Mouse (Mus musculus) layer of hippocampus, postnatal 25 days (tissue): ENCODE measurements at regions not wholly inside any gene's neighbourhood (a gene's known extent, or its start where the extent isn't known, plus 50 kb on each side); places are given as distances from the start of the nearest gene placed in this dataset.
"Not testable (repeated sequence)": the region's sequence is repeated elsewhere in the genome, so short reads cannot be mapped to it uniquely, and the experiment has no call there.

ENCODE experiments used
- DNase-seq, 2 experiments: peaks; one replicate each; pipeline ENCODE4 v3.0.0; 2022; ENCODE audit warnings: mixed read lengths in 2 of 2, low spot score in 1 of 2; ENCODE audit errors: extremely low spot score in 1 of 2

GRCm38 (mm10) chr17:52351293-52351692 lies 251.2 kb upstream of the Kcnh8 start:
- DNase-seq = no peak

DNA sequence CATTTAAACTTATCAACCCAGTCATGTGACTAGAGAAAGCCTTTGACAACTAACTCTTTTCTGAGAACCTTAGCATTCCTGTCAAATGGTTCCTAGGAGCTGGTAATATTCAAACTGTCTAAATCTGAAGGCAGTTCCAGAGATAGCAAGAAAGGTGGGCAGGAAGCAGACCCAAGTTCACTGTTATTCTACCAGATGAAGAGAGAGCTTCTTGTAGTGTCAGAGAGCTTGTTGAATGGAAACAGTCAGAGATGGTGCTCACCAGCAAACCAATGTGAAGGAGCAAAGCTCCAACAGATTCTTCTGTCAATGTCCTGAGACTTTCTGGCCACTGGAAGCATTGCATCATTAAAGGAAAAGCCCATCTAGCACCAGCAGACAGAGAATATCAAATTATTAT lies 251.8 kb upstream of the Kcnh8 start:
- no peak for DNase-seq

DNA sequence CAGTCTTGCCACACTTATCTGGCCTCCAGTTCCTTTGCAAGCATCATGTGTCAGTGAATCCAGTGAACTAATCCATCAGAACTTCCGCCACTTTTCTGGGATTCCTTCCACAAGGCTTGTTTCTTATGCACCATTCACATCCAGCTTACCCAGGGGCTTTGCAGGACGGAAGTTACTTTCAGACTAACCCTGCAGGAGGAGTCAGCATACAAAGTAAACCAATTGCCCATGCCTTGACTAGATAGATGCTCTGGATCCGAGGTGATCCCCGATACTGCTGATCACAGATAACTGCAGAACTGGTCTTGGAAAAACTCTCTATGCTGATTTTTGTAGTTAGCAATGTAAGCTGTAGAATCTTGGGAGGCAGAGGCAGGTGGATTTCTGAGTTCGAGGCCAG lies 252.6 kb upstream of the Kcnh8 start:
- DNase-seq = no peak

DNA sequence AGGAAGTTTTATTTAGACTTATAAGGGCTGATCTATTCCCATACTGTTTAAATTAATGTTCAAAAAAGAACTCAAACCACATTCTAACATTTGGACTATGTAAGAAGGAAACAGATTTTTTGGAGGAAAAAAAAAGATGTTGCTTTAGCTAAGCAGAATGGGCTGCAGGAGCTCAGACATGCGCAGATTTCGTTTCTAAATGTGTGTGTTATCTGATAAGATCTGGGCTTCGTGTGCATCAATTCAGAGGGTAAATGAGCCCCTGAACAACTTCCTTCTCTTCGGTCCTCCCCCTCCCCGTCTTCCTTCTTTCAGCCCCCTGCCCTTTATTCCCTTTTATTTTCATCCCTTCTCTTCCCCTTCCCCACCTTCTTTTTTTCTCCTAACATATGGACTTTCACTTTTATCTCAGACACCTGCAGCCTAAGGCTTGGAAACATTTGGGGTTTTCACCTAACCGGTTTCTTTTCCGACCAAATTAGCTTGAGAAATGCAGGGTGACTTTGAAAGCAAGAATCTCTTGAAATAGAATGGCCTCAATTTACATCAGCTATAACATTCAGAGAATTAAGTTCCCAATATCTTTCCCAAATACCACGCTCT lies 253.9 kb upstream of the Kcnh8 start:
- no peak for DNase-seq

- DNase-seq = no peak
These were observed 281.9 kb upstream of the Kcnh8 start for GRCm38 (mm10) chr17:52320586-52320985.

GRCm38 (mm10) chr17:52316976-52317375 lies 285.5 kb upstream of the Kcnh8 start:
- no peak for DNase-seq

GRCm38 (mm10) chr17:52315879-52316278 lies 286.6 kb upstream of the Kcnh8 start:
- DNase-seq = no peak

GRCm38 (mm10) chr17:52315456-52315855 lies 287.1 kb upstream of the Kcnh8 start:
- not testable (repeated sequence) for DNase-seq

- DNase-seq = no peak
These were observed 290.5 kb upstream of the Kcnh8 start for GRCm38 (mm10) chr17:52312043-52312442.

DNA sequence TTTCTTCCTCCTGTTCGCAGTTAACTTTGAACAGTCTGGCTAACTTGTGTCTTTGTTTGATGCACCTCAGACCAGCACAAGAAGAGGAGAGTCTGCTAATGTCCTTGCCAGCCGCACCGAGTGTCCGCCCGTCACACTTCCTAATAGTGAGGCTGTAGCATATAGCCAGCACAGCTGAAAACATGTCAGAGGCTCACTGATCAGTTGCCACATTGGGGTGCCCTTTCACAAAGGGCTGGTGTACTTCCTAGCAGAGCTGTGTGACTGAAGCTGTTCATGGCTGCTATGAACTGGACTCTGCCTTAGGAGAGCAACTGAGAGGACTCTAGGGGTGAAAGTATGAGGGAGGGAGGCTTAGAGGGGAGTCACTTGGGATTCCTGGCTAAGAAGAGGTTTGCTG lies 293.7 kb upstream of the Kcnh8 start:
- no peak for DNase-seq

GRCm38 (mm10) chr17:52304133-52304532 lies 298.4 kb upstream of the Kcnh8 start:
- DNase-seq = no peak

- no peak for DNase-seq
These were observed 299.2 kb upstream of the Kcnh8 start for GRCm38 (mm10) chr17:52303320-52303719.

- DNase-seq = no peak
These were observed 302.7 kb upstream of the Kcnh8 start for GRCm38 (mm10) chr17:52299769-52300168.

DNA sequence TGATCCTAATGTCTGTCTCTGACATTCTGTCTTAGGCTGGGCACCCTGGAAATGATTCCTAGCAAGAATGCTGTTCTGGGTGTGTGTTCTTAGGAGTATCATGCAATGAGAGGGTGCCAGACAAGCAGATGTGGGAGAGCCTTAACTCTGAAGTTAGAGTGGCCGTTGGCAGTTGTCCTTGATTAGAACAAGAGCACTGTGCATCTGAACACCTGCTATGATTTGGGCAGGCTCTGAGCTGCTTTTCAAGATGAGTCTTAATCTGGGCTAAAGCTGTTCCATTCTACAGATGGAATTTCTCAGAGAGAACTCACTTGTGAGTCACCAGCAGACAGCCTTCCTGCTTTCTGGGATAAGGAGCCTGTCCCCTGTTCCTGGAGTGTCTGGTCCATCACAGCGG lies 317.1 kb upstream of the Kcnh8 start:
- DNase-seq = no peak

DNA sequence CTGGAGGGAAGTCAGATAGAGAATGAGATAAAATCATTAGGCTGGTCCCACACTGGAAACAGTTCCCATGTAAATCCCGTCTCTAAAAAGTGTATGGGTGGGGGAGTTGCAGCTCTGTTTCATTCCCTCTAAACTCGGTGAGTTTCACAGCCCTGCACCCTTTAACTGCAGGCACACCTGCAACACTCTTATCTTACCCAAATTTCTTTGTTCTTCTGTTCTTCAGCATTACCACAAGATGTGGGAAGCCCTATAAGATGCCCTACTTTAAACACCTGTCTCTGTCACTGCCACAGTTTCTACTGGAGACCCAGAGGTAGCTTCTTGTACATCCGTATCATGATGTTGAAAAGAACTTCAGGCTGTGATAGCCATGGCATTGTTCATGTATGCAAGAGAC lies 320.2 kb upstream of the Kcnh8 start:
- DNase-seq = no peak

DNA sequence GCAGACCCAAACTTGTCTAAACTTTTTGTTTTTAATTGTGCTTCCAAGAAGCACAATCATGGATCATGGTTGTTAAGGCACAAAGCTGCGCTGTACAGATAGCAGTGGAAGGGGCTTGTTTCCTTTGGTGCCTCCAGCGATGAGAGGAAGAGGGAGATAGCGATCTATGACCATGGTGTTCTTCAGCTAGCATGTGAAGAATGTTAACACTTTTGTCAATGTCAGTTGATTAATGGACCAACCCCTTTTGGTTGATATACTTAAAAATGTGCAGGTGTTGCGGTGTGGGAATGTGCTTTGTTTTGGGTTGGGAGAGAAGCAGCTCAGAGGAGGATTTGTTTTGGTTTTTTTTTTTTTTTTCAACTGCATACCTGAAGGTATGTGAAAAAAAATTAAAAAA lies 324.0 kb upstream of the Kcnh8 start:
- no peak for DNase-seq

DNA sequence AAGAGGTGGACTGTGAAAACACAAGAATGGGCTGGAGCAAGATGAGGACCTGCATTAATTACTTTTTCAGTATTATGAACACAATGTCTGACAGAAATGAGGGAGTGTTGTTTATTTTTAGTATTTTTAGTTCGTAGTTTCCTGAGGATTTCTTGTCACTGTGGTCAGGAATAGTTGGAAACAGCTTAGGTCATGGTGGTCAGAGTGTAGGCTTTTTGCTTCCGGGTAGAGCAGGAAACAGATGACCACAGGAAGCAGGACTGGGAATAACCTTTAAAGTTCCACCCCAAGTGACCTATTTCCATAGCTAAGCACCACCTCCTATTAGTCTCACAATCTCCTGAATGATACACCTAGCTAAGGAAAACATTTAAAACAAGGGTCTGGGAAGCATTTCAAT lies 333.7 kb upstream of the Kcnh8 start:
- no peak for DNase-seq

GRCm38 (mm10) chr17:52251284-52251683 lies 351.2 kb upstream of the Kcnh8 start:
- DNase-seq = no peak

DNA sequence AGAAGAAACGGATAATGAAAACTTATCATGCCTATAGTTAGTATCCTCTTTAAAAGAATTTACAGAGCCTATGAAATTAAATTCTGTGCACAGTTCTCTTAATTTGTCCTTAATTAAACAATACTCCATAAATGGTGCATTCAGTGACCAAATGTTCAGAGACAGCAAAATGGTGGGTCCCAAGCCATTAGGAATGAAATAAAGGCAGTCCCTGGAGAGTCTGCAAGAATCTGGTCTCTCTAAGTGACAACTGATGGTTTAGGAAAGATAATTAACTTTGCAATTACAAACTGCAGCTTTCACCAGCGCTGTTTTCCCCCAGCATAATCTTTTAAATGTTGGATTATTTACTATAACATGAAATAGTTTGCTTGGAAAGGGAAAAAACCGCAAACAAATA lies 376.9 kb upstream of the Kcnh8 start:
- no peak for DNase-seq

DNA sequence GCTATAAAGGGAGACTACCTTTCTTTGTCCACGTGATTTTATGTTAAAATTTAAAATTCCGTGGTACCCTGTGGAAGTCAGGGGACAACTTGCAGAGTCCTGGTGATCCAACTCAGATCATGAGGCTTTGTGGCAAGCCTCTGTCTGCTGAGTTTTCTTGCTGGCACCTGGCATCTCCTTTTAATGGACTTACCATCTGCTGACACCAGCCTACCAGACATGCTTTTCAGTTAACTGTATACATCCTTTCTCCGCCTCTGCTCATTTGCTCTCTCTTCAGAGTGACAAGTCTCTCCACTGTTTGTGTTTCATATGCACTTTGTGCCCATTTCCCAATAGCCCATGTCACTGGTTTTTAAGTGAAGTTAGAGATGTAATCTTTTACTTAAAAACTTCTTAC lies 382.1 kb upstream of the Kcnh8 start:
- DNase-seq = no peak

DNA sequence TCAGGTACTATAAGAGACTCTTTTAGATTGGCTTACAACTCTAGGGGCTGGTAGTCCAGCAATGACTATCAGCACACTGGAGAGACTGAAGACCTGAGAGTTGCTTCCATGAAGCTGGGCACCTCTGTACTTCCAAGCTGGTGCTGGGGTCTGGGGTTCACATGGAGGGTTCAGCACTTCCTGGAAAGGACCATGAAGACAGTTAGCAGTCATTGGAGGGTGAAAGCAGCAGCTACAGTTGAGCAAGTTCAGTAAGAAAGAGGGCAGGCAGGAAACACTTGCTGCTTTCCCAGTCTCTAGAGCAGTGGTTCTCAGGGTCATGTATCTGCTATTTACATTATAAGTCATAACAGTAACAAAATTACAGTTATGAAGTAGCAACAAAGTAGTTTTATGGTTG lies 384.3 kb upstream of the Satb1 start:
- DNase-seq = no peak

DNA sequence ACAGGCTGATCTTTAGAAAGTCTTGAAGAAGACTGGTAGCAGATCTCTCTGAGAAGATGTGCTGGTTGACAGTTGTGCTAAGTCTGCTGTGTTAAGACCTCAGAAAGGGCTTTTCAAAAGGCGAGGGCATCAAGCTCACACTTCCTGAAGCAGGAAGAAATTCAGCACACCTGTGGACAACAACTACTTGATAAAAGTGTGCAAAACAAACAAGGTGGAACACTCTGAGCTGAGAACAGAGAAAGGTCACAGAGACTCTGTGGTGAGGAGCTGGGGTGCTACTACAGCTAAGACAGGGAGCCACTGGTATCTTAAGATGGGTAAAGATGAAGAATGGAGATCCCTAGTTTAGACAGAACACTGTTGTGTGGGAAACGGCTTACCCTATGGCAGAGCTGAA lies 379.9 kb upstream of the Satb1 start:
- no peak for DNase-seq

DNA sequence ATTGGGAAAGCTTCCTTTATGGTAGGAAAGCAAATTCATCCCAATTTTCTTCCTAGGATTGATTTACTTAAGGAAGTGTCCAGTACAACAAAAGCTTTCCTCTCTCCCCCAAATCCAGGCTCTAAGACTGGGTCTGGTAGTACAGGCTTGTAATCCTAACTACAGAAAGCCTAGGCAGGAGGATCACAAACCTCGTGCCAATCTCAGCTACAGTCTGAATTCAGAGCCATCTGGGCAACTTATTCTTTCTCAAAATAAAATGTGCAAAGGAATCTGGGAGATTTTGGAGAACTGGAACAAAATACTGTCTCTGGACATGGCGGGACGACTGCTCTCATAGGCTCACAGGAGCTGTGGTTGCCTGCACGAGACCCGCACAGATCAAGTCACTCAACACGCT lies 377.4 kb upstream of the Satb1 start:
- no peak for DNase-seq
